Mouse (Mus musculus) liver, embryonic 14.5 days (tissue): ENCODE measurements around the gene Baiap2. TPM values are rescaled to one million over a fixed set of nuclear protein-coding genes. Genes with fewer than 3 reads are reported as not detected.

Experiments used
- ATAC-seq: fragments of 200-750 bp; cut with Nextera tagmentation; 2 replicates; pipeline ENCODE4 v1.8.0; 2017; ENCODE audit warnings: moderate number of reproducible peaks, mild to moderate bottlenecking, moderate library complexity; ENCODE audit not compliant: insufficient read depth
- DNase-seq, 3 experiments: peaks; one replicate each; pipeline ENCODE4 v3.0.0-alpha.2; 2012 to 2013; ENCODE audit warnings: low read depth in 3 of 3, low spot score in 3 of 3
- H3K27ac ChIP-seq: fragments of 300-500 bp; sonication (generic); 2 replicates; pipeline ENCODE4 v1.5.1; 2014; ENCODE audit warnings: moderate library complexity, mild to moderate bottlenecking, control low read depth, inconsistent platforms
- H3K27me3 ChIP-seq: fragments of 300-500 bp; sonication (generic); 2 replicates; pipeline ENCODE4 v1.6.1; 2014; ENCODE audit warnings: mild to moderate bottlenecking, low read length, moderate library complexity; ENCODE audit not compliant: control insufficient read depth, insufficient read depth
- H3K36me3 ChIP-seq: fragments of 300-500 bp; sonication (generic); replicated peaks from 2 replicates; pipeline ENCODE4 v1.6.1; 2014; ENCODE audit warnings: low read depth; ENCODE audit not compliant: control insufficient read depth, insufficient read depth
- H3K4me1 ChIP-seq, 2 experiments: fragments of 200-500 bp in 1 of 2; fragments of 300-500 bp in 1 of 2; sonication (generic) in 1 of 2; replicated peaks; 2 replicates each; pipeline ENCODE4 v1.6.1; 2012 to 2014; ENCODE audit warnings: antibody characterized with exemption in 1 of 2, inconsistent platforms in 1 of 2, low read length in 1 of 2; ENCODE audit not compliant: control insufficient read depth in 2 of 2, insufficient read depth in 2 of 2
- H3K4me2 ChIP-seq: fragments of 300-500 bp; sonication (generic); 2 replicates; pipeline ENCODE4 v1.6.1; 2014; ENCODE audit warnings: low read depth, mild to moderate bottlenecking, control low read depth, moderate library complexity
- H3K4me3 ChIP-seq, 2 experiments: fragments of 200-500 bp in 1 of 2; fragments of 300-500 bp in 1 of 2; sonication (generic) in 1 of 2; 2 replicates each; pipeline ENCODE4 v1.5.1; 2012 to 2014; ENCODE audit warnings: low read depth in 2 of 2, low read length in 2 of 2, mild to moderate bottlenecking in 2 of 2, control low read depth in 1 of 2, inconsistent platforms in 1 of 2, moderate library complexity in 1 of 2; ENCODE audit not compliant: insufficient read depth in 1 of 2
- H3K9ac ChIP-seq: fragments of 300-500 bp; sonication (generic); replicated peaks from 2 replicates; pipeline ENCODE4 v1.6.1; 2014; ENCODE audit warnings: mild to moderate bottlenecking, control low read depth, moderate library complexity
- H3K9me3 ChIP-seq: fragments of 300-500 bp; sonication (generic); 2 replicates; pipeline ENCODE4 v1.6.1; 2016; ENCODE audit warnings: low read length, mixed read lengths; ENCODE audit not compliant: control insufficient read depth
- CTCF ChIP-seq: IDR thresholded peaks from 2 replicates; pipeline ENCODE4 v1.5.1; 2016; ENCODE audit warnings: antibody characterized with exemption, low read depth, control low read depth
- EP300 ChIP-seq: IDR thresholded peaks from 2 replicates; pipeline ENCODE4 v1.6.1; 2016; ENCODE audit warnings: antibody characterized with exemption, low read depth
- WGBS: fragments of 180-500 bp; shearing (Covaris S2); extraction: QIAGEN DNeasy Blood & Tissue Kit; methylation state at CpG from one replicate; pipeline ENCODE4 v1.1.7; 2014; ENCODE audit not compliant: insufficient replicate concordance; 5-methylcytosine and 5-hydroxymethylcytosine counted together
- polyA plus RNA-seq, 2 experiments: library from polyadenylated mRNA; depleted of rRNA in 1 of 2; stranded (reverse) in 1 of 2; unstranded in 1 of 2; fragments of >200 nt; fragmentation: Nextera tagmentation in 1 of 2; extraction: Ambion mirVana in 1 of 2; gene quantifications; 2 replicates each; pipeline versions ENCODE4 v1.2.1 to v1.2.3; 2012 to 2014

Gene Baiap2
- polyA plus RNA-seq, 2 experiments, result 4.2 to 5.6 TPM

DNA sequence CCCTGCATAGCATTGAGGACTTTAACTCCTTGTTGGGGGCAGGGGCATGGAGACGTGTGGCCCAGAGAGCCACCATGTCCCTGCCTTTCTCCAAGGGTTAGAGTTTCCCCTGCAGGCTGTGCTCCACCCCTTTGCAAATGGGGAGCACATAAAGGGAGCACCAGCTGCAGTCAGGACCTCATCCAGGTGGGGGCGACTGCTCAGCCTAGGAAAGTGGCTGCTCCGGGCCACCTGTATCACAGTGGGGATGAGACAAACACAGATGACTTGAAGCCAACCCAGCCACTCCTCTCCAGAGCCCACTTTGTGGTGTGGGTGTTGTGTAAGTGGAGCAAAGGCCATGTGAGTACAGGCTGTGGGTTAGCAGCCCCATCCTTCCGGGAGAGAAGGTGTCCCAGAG lies 41.4 kb upstream of the Baiap2 start:
- H3K4me1 ChIP-seq, result no peaks in the 10 kb centered on the region
- no peak overlapping the region for H3K4me2 ChIP-seq
- no peak overlapping the region for H3K27ac ChIP-seq
- H3K36me3 ChIP-seq, result no peaks in the 10 kb centered on the region
- no peak overlapping the region for H3K4me3 ChIP-seq
- ATAC-seq (no peak), DNase-seq (no peak)
- H3K9ac ChIP-seq, result no peak overlapping the region
- no peak for TF ChIP-seq CTCF
- no peak for TF ChIP-seq EP300
- no peaks in the 10 kb centered on the region for H3K9me3 ChIP-seq
- no peaks in the 10 kb centered on the region for H3K27me3 ChIP-seq
- WGBS, result 59% methylated on average over 4 of the region's 4 CpGs

- Histone ChIP-seq H3K27ac (no peak overlapping the region), H3K27me3 (no peaks in the 10 kb centered on the region), H3K4me2 (no peak overlapping the region), H3K9ac (no peak overlapping the region), H3K4me3 (no peak overlapping the region), H3K4me1 (no peaks in the 10 kb centered on the region), H3K9me3 (no peaks in the 10 kb centered on the region), H3K36me3 (no peaks in the 10 kb centered on the region)
- 71% methylated on average over 4 of the region's 4 CpGs for WGBS
- ATAC-seq (no peak), DNase-seq (no peak)
- TF ChIP-seq CTCF, result no peak
- no peak for TF ChIP-seq EP300
These were observed 39.7 kb upstream of the Baiap2 start for GRCm38 (mm10) chr11:119902891-119903290.

GRCm38 (mm10) chr11:119904621-119905286 lies 37.8 kb upstream of the Baiap2 start:
- H3K27me3 ChIP-seq, result no peaks in the 10 kb centered on the region
- H3K36me3 ChIP-seq, result no peaks in the 10 kb centered on the region
- H3K9me3 ChIP-seq, result no peaks in the 10 kb centered on the region
- 22% methylated on average over 5 of the region's 5 CpGs for WGBS
- H3K9ac ChIP-seq, result no peak overlapping the region
- H3K27ac ChIP-seq, result no peak overlapping the region
- TF ChIP-seq EP300 (no peak), CTCF (peak; percentile 89)
- DNase-seq, result peak in 1 of 3 experiments; percentile 36
- no peak overlapping the region for H3K4me3 ChIP-seq
- no peak for ATAC-seq
- H3K4me1 ChIP-seq, result no peaks in the 10 kb centered on the region; a peak in 1 of 4 replicates
- H3K4me2 ChIP-seq, result no peak overlapping the region

- TF ChIP-seq EP300 (no peak), CTCF (no peak)
- Histone ChIP-seq H3K36me3 (no peaks in the 10 kb centered on the region), H3K4me1 (no peaks in the 10 kb centered on the region; a peak in 1 of 4 replicates), H3K4me2 (no peak overlapping the region), H3K4me3 (no peak overlapping the region), H3K9me3 (no peaks in the 10 kb centered on the region), H3K27me3 (no peaks in the 10 kb centered on the region), H3K9ac (no peak overlapping the region), H3K27ac (no peak overlapping the region)
- WGBS, result 59% methylated on average over 5 of the region's 5 CpGs
- no peak for ATAC-seq
- no peak for DNase-seq
These were observed 36.8 kb upstream of the Baiap2 start for GRCm38 (mm10) chr11:119905794-119906193.

DNA sequence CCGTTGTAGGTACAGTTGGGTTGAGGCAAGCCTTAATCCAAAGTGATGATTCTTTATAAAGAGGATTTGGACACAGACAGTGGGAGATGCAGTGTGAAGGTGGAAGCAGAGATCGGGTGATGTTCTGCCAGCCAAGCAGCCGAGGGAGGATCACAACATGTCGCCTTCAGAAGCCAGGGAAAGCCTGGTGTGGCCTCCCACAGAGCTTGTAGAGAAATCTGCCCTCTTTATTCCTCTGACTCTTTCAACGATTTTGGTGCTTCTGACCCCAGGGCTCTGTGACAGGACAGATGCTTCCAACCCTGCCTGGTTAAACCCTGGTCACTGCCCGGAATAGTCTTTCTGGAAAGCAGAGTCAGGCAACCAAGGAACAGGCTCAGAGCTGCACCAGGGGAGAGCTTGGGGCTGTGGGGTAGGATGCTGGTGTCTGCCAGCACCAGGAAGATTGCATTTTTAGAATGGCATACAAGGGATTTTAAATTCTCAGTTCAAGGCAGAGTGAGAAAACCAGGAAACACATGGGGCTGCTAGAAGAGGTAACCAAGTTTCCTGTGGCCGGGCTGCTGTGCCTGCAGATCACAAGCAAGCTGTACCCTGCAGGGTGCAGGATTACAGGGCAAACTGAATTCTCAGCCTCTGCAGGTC lies 35.4 kb upstream of the Baiap2 start:
- H3K4me3 ChIP-seq, result no peak overlapping the region
- DNase-seq (no peak), ATAC-seq (no peak)
- no peaks in the 10 kb centered on the region for H3K36me3 ChIP-seq
- WGBS, result 39% methylated on average over 7 of the region's 7 CpGs
- H3K4me2 ChIP-seq, result no peak overlapping the region
- no peak overlapping the region for H3K27ac ChIP-seq
- TF ChIP-seq CTCF, result no peak
- TF ChIP-seq EP300, result no peak
- no peaks in the 10 kb centered on the region; a peak in 1 of 4 replicates for H3K4me1 ChIP-seq
- no peak overlapping the region for H3K9ac ChIP-seq
- no peaks in the 10 kb centered on the region for H3K9me3 ChIP-seq
- H3K27me3 ChIP-seq, result no peaks in the 10 kb centered on the region
